Mouse (Mus musculus) hindbrain, embryonic 16.5 days (tissue): ENCODE data around the gene Pank1. TPM values are rescaled to one million over a fixed set of nuclear protein-coding genes. Genes with fewer than 3 reads are reported as not detected.
A peak's percentile ranks its signal among the peaks of the same experiment; 100 is the strongest.

Experiments used
- ATAC-seq: fragments of 200-750 bp; cut with Nextera tagmentation; 2 replicates; pipeline ENCODE4 v1.8.0; 2017; ENCODE audit warnings: moderate TSS enrichment, moderate library complexity
- H3K27ac ChIP-seq: fragments of 300-500 bp; sonication (generic); 2 replicates; pipeline ENCODE4 v1.5.1; 2014; ENCODE audit warnings: low read depth, mild to moderate bottlenecking, control low read depth, low read length, moderate library complexity
- H3K27me3 ChIP-seq: fragments of 300-500 bp; sonication (generic); replicated peaks from 2 replicates; pipeline ENCODE4 v1.6.1; 2014; ENCODE audit warnings: low read length; ENCODE audit not compliant: control insufficient read depth, insufficient read depth
- H3K36me3 ChIP-seq: fragments of 300-500 bp; sonication (generic); 2 replicates; pipeline ENCODE4 v1.6.1; 2014; ENCODE audit warnings: mild to moderate bottlenecking, low read length, moderate library complexity, mixed read lengths; ENCODE audit not compliant: control insufficient read depth, insufficient read depth
- H3K4me1 ChIP-seq: fragments of 300-500 bp; sonication (generic); 2 replicates; pipeline ENCODE4 v1.6.1; 2014; ENCODE audit warnings: low read depth, low read length; ENCODE audit not compliant: control insufficient read depth, insufficient read depth
- H3K4me2 ChIP-seq: fragments of 300-500 bp; sonication (generic); 2 replicates; pipeline ENCODE4 v1.6.1; 2014; ENCODE audit warnings: mild to moderate bottlenecking, low read length, control low read depth, moderate library complexity
- H3K4me3 ChIP-seq: fragments of 300-500 bp; sonication (generic); 2 replicates; pipeline ENCODE4 v1.5.1; 2014; ENCODE audit warnings: mild to moderate bottlenecking, low read length, control low read depth, moderate library complexity
- H3K9ac ChIP-seq: fragments of 300-500 bp; sonication (generic); 2 replicates; pipeline ENCODE4 v1.6.1; 2014; ENCODE audit warnings: low read depth, mild to moderate bottlenecking, control low read depth, low read length, moderate library complexity
- H3K9me3 ChIP-seq: fragments of 300-500 bp; sonication (generic); 2 replicates; pipeline ENCODE4 v1.6.1; 2014; ENCODE audit warnings: mild to moderate bottlenecking, low read length, moderate library complexity; ENCODE audit not compliant: control insufficient read depth
- WGBS: fragments of 180-500 bp; shearing (Covaris S2); extraction: QIAGEN DNeasy Blood & Tissue Kit; methylation state at CpG from one replicate; pipeline ENCODE4 v1.1.7; 2014; 5-methylcytosine and 5-hydroxymethylcytosine counted together
- polyA plus RNA-seq: library from polyadenylated mRNA; unstranded; fragments of >200 nt; fragmentation: Nextera tagmentation; extraction: Ambion mirVana; gene quantifications from 2 replicates; pipeline ENCODE4 v1.2.1, GENCODE M21; 2015

The Pank1 gene
- polyA plus RNA-seq, 1 experiment from 2014 or later, result 8.5 TPM

GRCm38 (mm10) chr19:34863737-34864136, 15.5 kb downstream of the Pank1 start:
- H3K4me1 ChIP-seq, result no peaks in the 10 kb centered on the region
- WGBS, result 91% methylated on average over 6 of the region's 6 CpGs

GRCm38 (mm10) chr19:34856021-34856651, 23.1 kb downstream of the Pank1 start:
- ATAC-seq, result peak; percentile 55; the same call in 1 of the 2 replicates
- H3K4me1 ChIP-seq, result peaks cover 7% of the 10 kb centered on the region
- no peak overlapping the region for H3K4me3 ChIP-seq
- no peak overlapping the region for H3K27ac ChIP-seq
- no peaks in the 10 kb centered on the region for H3K36me3 ChIP-seq
- no peak overlapping the region for H3K9ac ChIP-seq
- H3K4me2 ChIP-seq, result no peak overlapping the region
- H3K9me3 ChIP-seq, result no peaks in the 10 kb centered on the region
- WGBS, result 57% methylated on average over 12 of the region's 12 CpGs
- no peaks in the 10 kb centered on the region for H3K27me3 ChIP-seq

More at GRCm38 (mm10) chr19:34863737-34864136, 15.5 kb downstream of the Pank1 start:
- no peak for ATAC-seq
- Histone ChIP-seq H3K4me2 (no peak overlapping the region), H3K4me3 (no peak overlapping the region), H3K9me3 (peaks cover 4% of the 10 kb centered on the region; the same call in 1 of the 2 replicates), H3K36me3 (no peaks in the 10 kb centered on the region), H3K27ac (no peak overlapping the region), H3K27me3 (no peaks in the 10 kb centered on the region), H3K9ac (no peak overlapping the region)

- Histone ChIP-seq H3K9me3 (no peaks in the 10 kb centered on the region), H3K4me1 (peaks cover 3% of the 10 kb centered on the region; the same call in 1 of the 2 replicates), H3K4me3 (no peak overlapping the region), H3K27me3 (no peaks in the 10 kb centered on the region), H3K4me2 (no peak overlapping the region), H3K9ac (no peak overlapping the region), H3K36me3 (no peaks in the 10 kb centered on the region), H3K27ac (no peak overlapping the region)
- ATAC-seq, result no peak
- 94% methylated on average over 3 of the region's 3 CpGs for WGBS
Observed at GRCm38 (mm10) chr19:34851161-34851560, 28.1 kb downstream of the Pank1 start.

- WGBS, result 96% methylated on average over 7 of the region's 7 CpGs
- H3K4me1 ChIP-seq, result no peaks in the 10 kb centered on the region
- no peak overlapping the region for H3K27ac ChIP-seq
- no peaks in the 10 kb centered on the region for H3K36me3 ChIP-seq
- no peak overlapping the region for H3K4me2 ChIP-seq
- H3K27me3 ChIP-seq, result no peaks in the 10 kb centered on the region
- H3K4me3 ChIP-seq, result no peak overlapping the region
- H3K9ac ChIP-seq, result no peak overlapping the region
- H3K9me3 ChIP-seq, result no peaks in the 10 kb centered on the region
- no peak for ATAC-seq
Observed at GRCm38 (mm10) chr19:34849426-34849825, 29.8 kb downstream of the Pank1 start.

- no peak for ATAC-seq
- 92% methylated on average over 9 of the region's 9 CpGs for WGBS
- Histone ChIP-seq H3K9ac (no peak overlapping the region), H3K4me2 (no peak overlapping the region), H3K4me3 (no peak overlapping the region), H3K27me3 (no peaks in the 10 kb centered on the region), H3K27ac (no peak overlapping the region), H3K36me3 (no peaks in the 10 kb centered on the region), H3K4me1 (no peaks in the 10 kb centered on the region), H3K9me3 (no peaks in the 10 kb centered on the region)
Observed at GRCm38 (mm10) chr19:34848164-34848563, 31.1 kb downstream of the Pank1 start.

- Histone ChIP-seq H3K4me1 (no peaks in the 10 kb centered on the region), H3K36me3 (no peaks in the 10 kb centered on the region), H3K9me3 (no peaks in the 10 kb centered on the region), H3K27ac (no peak overlapping the region), H3K27me3 (no peaks in the 10 kb centered on the region), H3K9ac (no peak overlapping the region), H3K4me3 (no peak overlapping the region), H3K4me2 (no peak overlapping the region)
- no peak for ATAC-seq
- WGBS, result 91% methylated on average over 3 of the region's 3 CpGs
Observed at GRCm38 (mm10) chr19:34847103-34847502, 32.2 kb downstream of the Pank1 start.

GRCm38 (mm10) chr19:34846508-34847038, 32.7 kb downstream of the Pank1 start:
- Histone ChIP-seq H3K9ac (no peak overlapping the region), H3K4me1 (no peaks in the 10 kb centered on the region), H3K36me3 (no peaks in the 10 kb centered on the region), H3K9me3 (no peaks in the 10 kb centered on the region), H3K4me2 (no peak overlapping the region), H3K4me3 (no peak overlapping the region), H3K27me3 (no peaks in the 10 kb centered on the region), H3K27ac (no peak overlapping the region)
- 65% methylated on average over 12 of the region's 12 CpGs for WGBS
- ATAC-seq, result no peak

- Histone ChIP-seq H3K4me2 (no peak overlapping the region), H3K9me3 (no peaks in the 10 kb centered on the region), H3K36me3 (no peaks in the 10 kb centered on the region; the same call in 1 of the 2 replicates), H3K4me1 (no peaks in the 10 kb centered on the region), H3K27ac (no peak overlapping the region), H3K4me3 (no peak overlapping the region), H3K27me3 (no peaks in the 10 kb centered on the region), H3K9ac (no peak overlapping the region)
- 64% methylated on average over 7 of the region's 7 CpGs for WGBS
- no peak for ATAC-seq
Observed at GRCm38 (mm10) chr19:34846005-34846404, 33.2 kb downstream of the Pank1 start.

GRCm38 (mm10) chr19:34845331-34845730, 33.9 kb downstream of the Pank1 start:
- 96% methylated on average over 8 of the region's 8 CpGs for WGBS
- no peak for ATAC-seq
- no peak overlapping the region for H3K9ac ChIP-seq
- H3K4me2 ChIP-seq, result no peak overlapping the region
- no peaks in the 10 kb centered on the region for H3K4me1 ChIP-seq
- peaks cover 4% of the 10 kb centered on the region; the same call in 1 of the 2 replicates for H3K36me3 ChIP-seq
- no peaks in the 10 kb centered on the region for H3K27me3 ChIP-seq
- no peak overlapping the region for H3K4me3 ChIP-seq
- no peak overlapping the region for H3K27ac ChIP-seq
- no peaks in the 10 kb centered on the region for H3K9me3 ChIP-seq
